Mouse (Mus musculus) limb, embryonic 14.5 days (tissue): ENCODE measurements around the gene Twnk. TPM values are rescaled to one million over a fixed set of nuclear protein-coding genes. Genes with fewer than 3 reads are reported as not detected.

ENCODE experiments used
- ATAC-seq: fragments of 200-750 bp; cut with Nextera tagmentation; 2 replicates; pipeline ENCODE4 v1.8.0; 2017; ENCODE audit warnings: low read depth, moderate number of reproducible peaks, moderate TSS enrichment; ENCODE audit not compliant: low FRiP score
- DNase-seq: peaks from one replicate; pipeline ENCODE4 v3.0.0-alpha.2; 2015; ENCODE audit warnings: low spot score
- H3K27ac ChIP-seq: fragments of 300-500 bp; sonication (generic); replicated peaks from 2 replicates; pipeline ENCODE4 v1.5.1; 2014; ENCODE audit warnings: low read depth, mild to moderate bottlenecking, low read length, moderate library complexity, mixed read lengths
- H3K27me3 ChIP-seq: fragments of 300-500 bp; sonication (generic); 2 replicates; pipeline ENCODE4 v1.6.1; 2014; ENCODE audit warnings: low read length, mixed read lengths; ENCODE audit not compliant: control insufficient read depth, insufficient read depth
- H3K36me3 ChIP-seq: fragments of 300-500 bp; sonication (generic); 2 replicates; pipeline ENCODE4 v1.6.1; 2014; ENCODE audit warnings: mild to moderate bottlenecking, low read length, moderate library complexity, mixed read lengths; ENCODE audit not compliant: control insufficient read depth, insufficient read depth
- H3K4me1 ChIP-seq: fragments of 300-500 bp; sonication (generic); 2 replicates; pipeline ENCODE4 v1.6.1; 2014; ENCODE audit warnings: antibody characterized with exemption, low read length, mixed read lengths; ENCODE audit not compliant: control insufficient read depth, insufficient read depth
- H3K4me2 ChIP-seq: fragments of 300-500 bp; sonication (generic); replicated peaks from 2 replicates; pipeline ENCODE4 v1.6.1; 2014; ENCODE audit warnings: low read depth, mild to moderate bottlenecking, low read length, moderate library complexity; ENCODE audit not compliant: severe bottlenecking
- H3K4me3 ChIP-seq: fragments of 300-500 bp; sonication (generic); replicated peaks from 2 replicates; pipeline ENCODE4 v1.5.1; 2014; ENCODE audit warnings: low read length
- H3K9ac ChIP-seq: fragments of 300-500 bp; sonication (generic); 2 replicates; pipeline ENCODE4 v1.6.1; 2014; ENCODE audit warnings: mild to moderate bottlenecking, low read depth, low read length, moderate library complexity; ENCODE audit not compliant: severe bottlenecking
- H3K9me3 ChIP-seq: fragments of 300-500 bp; sonication (generic); 2 replicates; pipeline ENCODE4 v1.6.1; 2016; ENCODE audit warnings: low read length; ENCODE audit not compliant: control insufficient read depth
- POLR2A ChIP-seq: fragments of 200-500 bp; IDR thresholded peaks from 2 replicates; pipeline ENCODE4 v1.8.0; 2012; ENCODE audit warnings: inconsistent platforms, mild to moderate bottlenecking, moderate library complexity, borderline replicate concordance; ENCODE audit not compliant: insufficient read depth, insufficient read length; ENCODE audit errors: extremely low read depth
- WGBS: fragments of 180-500 bp; shearing (Covaris S2); extraction: QIAGEN DNeasy Blood & Tissue Kit; methylation state at CpG from one replicate; pipeline ENCODE4 v1.1.7; 2014; 5-methylcytosine and 5-hydroxymethylcytosine counted together
- polyA plus RNA-seq, 2 experiments: library from polyadenylated mRNA; depleted of rRNA in 1 of 2; stranded (reverse) in 1 of 2; unstranded in 1 of 2; fragments of >200 nt; fragmentation: Nextera tagmentation in 1 of 2; extraction: Ambion mirVana in 1 of 2; gene quantifications; 2 replicates each; pipeline versions ENCODE4 v1.2.1 to v1.2.3; 2012 to 2014

Gene Twnk
- polyA plus RNA-seq, 2 experiments: 13.3 to 15.9 TPM

- no peak for DNase-seq
- WGBS: 94% methylated on average over 2 of the region's 2 CpGs
Measured at GRCm38 (mm10) chr19:44980787-44981186, 24.7 kb upstream of the Twnk start.

GRCm38 (mm10) chr19:44982477-44983115, 22.9 kb upstream of the Twnk start:
- 80% methylated on average over 7 of the region's 7 CpGs for WGBS
- Histone ChIP-seq H3K27ac (no peak overlapping the region), H3K4me2 (no peak overlapping the region), H3K36me3 (peaks cover 56% of the 10 kb centered on the region), H3K27me3 (no peaks in the 10 kb centered on the region), H3K4me3 (no peak overlapping the region), H3K9ac (no peak overlapping the region), H3K9me3 (no peaks in the 10 kb centered on the region), H3K4me1 (no peaks in the 10 kb centered on the region)
- ATAC-seq (no peak), DNase-seq (no peak)
- no peak for TF ChIP-seq POLR2A

More at GRCm38 (mm10) chr19:44980787-44981186, 24.7 kb upstream of the Twnk start:
- Histone ChIP-seq H3K27me3 (no peaks in the 10 kb centered on the region), H3K4me1 (no peaks in the 10 kb centered on the region), H3K36me3 (peaks cover 74% of the 10 kb centered on the region), H3K4me2 (no peak overlapping the region), H3K9ac (no peak overlapping the region), H3K27ac (no peak overlapping the region), H3K9me3 (no peaks in the 10 kb centered on the region), H3K4me3 (no peak overlapping the region)
- TF ChIP-seq POLR2A: no peak
- ATAC-seq: no peak

- H3K27ac ChIP-seq: no peak overlapping the region
- no peaks in the 10 kb centered on the region for H3K9me3 ChIP-seq
- H3K4me3 ChIP-seq: no peak overlapping the region
- H3K9ac ChIP-seq: no peak overlapping the region
- ATAC-seq: no peak
- no peak for TF ChIP-seq POLR2A
- WGBS: 86% methylated on average over 6 of the region's 6 CpGs
- peaks cover 2% of the 10 kb centered on the region; the same call in 1 of the 2 replicates for H3K4me1 ChIP-seq
- no peaks in the 10 kb centered on the region for H3K27me3 ChIP-seq
- DNase-seq: no peak
- peaks cover 48% of the 10 kb centered on the region for H3K36me3 ChIP-seq
- no peak overlapping the region for H3K4me2 ChIP-seq
Measured at GRCm38 (mm10) chr19:44983366-44983765, 22.1 kb upstream of the Twnk start.

GRCm38 (mm10) chr19:44984420-44984819, 21.0 kb upstream of the Twnk start:
- 96% methylated on average over 4 of the region's 4 CpGs for WGBS
- no peaks in the 10 kb centered on the region for H3K9me3 ChIP-seq
- ATAC-seq: no peak
- TF ChIP-seq POLR2A: no peak
- DNase-seq: no peak
- no peaks in the 10 kb centered on the region for H3K27me3 ChIP-seq
- H3K4me3 ChIP-seq: no peak overlapping the region
- H3K9ac ChIP-seq: no peak overlapping the region
- H3K4me1 ChIP-seq: peaks cover 5% of the 10 kb centered on the region; the same call in 1 of the 2 replicates
- H3K27ac ChIP-seq: no peak overlapping the region
- H3K4me2 ChIP-seq: no peak overlapping the region
- H3K36me3 ChIP-seq: peaks cover 39% of the 10 kb centered on the region

- H3K27ac ChIP-seq: no peak overlapping the region
- WGBS: 62% methylated on average over 5 of the region's 5 CpGs
Measured at GRCm38 (mm10) chr19:44985159-44985988, 20.1 kb upstream of the Twnk start.

More at GRCm38 (mm10) chr19:44985159-44985988, 20.1 kb upstream of the Twnk start:
- no peaks in the 10 kb centered on the region for H3K27me3 ChIP-seq
- ATAC-seq: no peak
- no peak for TF ChIP-seq POLR2A
- H3K36me3 ChIP-seq: peaks cover 29% of the 10 kb centered on the region
- H3K9me3 ChIP-seq: no peaks in the 10 kb centered on the region
- no peak for DNase-seq
- no peak overlapping the region for H3K4me3 ChIP-seq
- no peak overlapping the region for H3K9ac ChIP-seq
- no peak overlapping the region for H3K4me2 ChIP-seq
- peaks cover 13% of the 10 kb centered on the region; the same call in 1 of the 2 replicates for H3K4me1 ChIP-seq
